Mouse (Mus musculus) R1 (cell line): Measurements from ENCODE around the gene Mbd5.

Experiments used
- DNase-seq: peaks from one replicate; pipeline ENCODE4 v3.0.0-alpha.2; 2018; ENCODE audit warnings: low read depth, low spot score

The Mbd5 gene

GRCm38 (mm10) chr2:49344287-49344686 is 395.0 kb downstream of the Mbd5 start:
- DNase-seq: no peak

GRCm38 (mm10) chr2:49345786-49346185 is 396.5 kb downstream of the Mbd5 start:
- DNase-seq: no peak

- DNase-seq: no peak
These were observed 400.5 kb downstream of the Mbd5 start for GRCm38 (mm10) chr2:49349813-49350212.

GRCm38 (mm10) chr2:49350852-49351251 is 401.5 kb downstream of the Mbd5 start:
- no peak for DNase-seq

GRCm38 (mm10) chr2:49354066-49354465 is 404.8 kb downstream of the Mbd5 start:
- DNase-seq: no peak

GRCm38 (mm10) chr2:49355867-49356266 is 406.6 kb downstream of the Mbd5 start:
- no peak for DNase-seq

GRCm38 (mm10) chr2:49358128-49358814 is 409.0 kb downstream of the Mbd5 start:
- DNase-seq: no peak

GRCm38 (mm10) chr2:49358839-49359520 is 409.7 kb downstream of the Mbd5 start:
- DNase-seq: peak; percentile 64

GRCm38 (mm10) chr2:49359706-49360105 is 410.4 kb downstream of the Mbd5 start:
- DNase-seq: no peak

GRCm38 (mm10) chr2:49364546-49364945 is 415.2 kb downstream of the Mbd5 start:
- peak; percentile 89 for DNase-seq

- DNase-seq: no peak
These were observed 417.7 kb downstream of the Mbd5 start for GRCm38 (mm10) chr2:49366878-49367545.

GRCm38 (mm10) chr2:49367546-49367917 is 418.2 kb downstream of the Mbd5 start:
- DNase-seq: no peak

GRCm38 (mm10) chr2:49371632-49372031 is 422.3 kb downstream of the Mbd5 start:
- DNase-seq: peak; percentile 93

GRCm38 (mm10) chr2:49372586-49372985 is 423.3 kb downstream of the Mbd5 start:
- DNase-seq: no peak
